Mouse (Mus musculus): ENCODE data around the gene Mkks.
"Not testable (repeated sequence)": the region's sequence is repeated elsewhere in the genome, so short reads cannot be mapped to it uniquely, and the experiment has no call there.

The Mkks gene

GRCm38 (mm10) chr2:136891068-136891950 is at the start of gene Mkks, which contains the start of the genes Slx4ip and AL731706.1:
Gene Mkks (minus strand): TSS chr2:136891389.
Gene Slx4ip (plus strand): TSS chr2:136891218.
Gene AL731706.1 (minus strand): TSS chr2:136891389.
- DNase-seq (ENCODE audit: low spot score), result peak; percentile 99

DNA sequence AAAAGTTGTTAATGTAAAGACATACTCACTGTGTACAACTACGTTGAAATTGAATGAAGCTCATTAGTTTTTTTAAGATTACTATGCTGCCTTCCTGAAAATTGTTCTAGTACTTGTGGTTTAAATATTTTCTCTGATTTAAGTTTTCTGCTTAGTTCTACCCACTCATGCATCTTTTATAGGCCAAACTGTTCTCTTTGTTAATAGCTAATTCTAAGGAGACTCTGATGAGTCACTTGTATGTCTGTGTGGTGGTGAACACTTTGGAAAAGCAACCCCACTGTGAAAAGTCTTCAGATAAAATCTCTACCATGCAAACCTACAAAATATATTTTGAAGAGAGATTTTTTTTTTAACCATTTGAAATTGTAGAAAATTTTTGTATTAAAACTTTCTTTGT is 47.1 kb upstream of the Mkks start:
- DNase-seq (ENCODE audit: low spot score), result no peak

DNA sequence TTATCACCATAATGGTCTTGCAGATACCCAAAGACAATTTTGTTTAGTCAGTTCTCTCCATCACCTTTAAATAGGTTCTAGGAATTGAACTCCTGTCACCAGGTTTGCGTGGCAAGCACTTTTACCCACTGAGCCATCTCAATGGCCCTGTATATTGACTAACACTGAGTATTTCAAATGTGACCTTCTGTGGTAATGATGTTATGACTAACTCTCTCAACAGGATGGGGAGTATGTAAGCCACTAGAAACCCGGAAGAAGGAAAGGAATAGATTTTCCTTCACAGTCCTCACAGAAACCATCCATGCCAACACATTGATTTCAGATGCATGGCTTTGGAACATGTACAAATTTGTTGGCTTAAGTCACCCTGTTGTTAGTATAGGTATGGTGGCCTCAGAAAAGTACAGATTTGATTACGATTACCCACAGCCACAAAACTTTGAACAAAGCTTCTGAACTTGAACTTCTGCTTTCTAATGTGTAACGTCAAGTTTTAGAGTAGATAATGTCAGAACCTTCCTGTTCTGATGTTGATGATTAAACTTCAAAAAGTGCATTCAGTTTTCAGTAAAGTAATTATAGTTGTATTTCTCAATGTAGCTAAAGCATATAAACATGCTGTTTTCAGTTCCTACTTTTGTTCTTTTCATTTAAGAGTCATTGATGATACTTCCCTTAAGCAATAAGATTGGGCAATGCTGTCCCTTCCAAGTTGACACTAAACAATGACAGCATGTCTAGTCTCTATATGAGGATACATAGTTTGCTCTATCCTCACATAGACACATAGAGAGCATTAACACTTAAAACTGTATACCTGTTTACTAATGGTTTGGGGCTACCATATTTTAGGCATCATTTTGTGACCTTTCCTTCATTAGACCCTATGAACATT is 45.5 kb upstream of the Mkks start:
- no peak for DNase-seq (ENCODE audit: low spot score)

- DNase-seq (ENCODE audit: low spot score), result peak; percentile 34
Observed at GRCm38 (mm10) chr2:136921003-136921408, 29.8 kb upstream of the Mkks start.

- peak; percentile 5 for DNase-seq (ENCODE audit: low spot score)
Observed at GRCm38 (mm10) chr2:136920257-136920993, 29.2 kb upstream of the Mkks start.

DNA sequence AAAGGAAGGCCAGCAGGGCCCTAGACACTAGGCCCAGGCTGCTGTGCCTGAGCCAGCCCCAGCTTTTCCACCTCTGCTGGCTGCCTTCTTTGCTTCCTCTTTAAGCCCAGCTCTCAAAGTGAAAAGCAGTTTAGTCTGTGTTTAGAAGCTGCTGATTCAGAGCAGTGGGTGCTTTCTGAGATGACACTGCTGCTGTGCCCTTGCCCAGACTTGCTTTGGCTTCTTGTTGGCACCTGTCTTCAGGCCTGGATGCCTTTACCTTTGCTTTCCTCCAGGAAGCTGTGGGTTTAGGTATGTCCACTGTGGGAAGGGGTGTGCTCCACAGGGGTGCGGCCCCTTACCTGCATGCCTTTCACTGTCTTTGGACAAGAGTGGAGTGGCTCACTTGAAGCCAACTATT is 28.2 kb upstream of the Mkks start:
- DNase-seq (ENCODE audit: low spot score), result peak; percentile 88

DNA sequence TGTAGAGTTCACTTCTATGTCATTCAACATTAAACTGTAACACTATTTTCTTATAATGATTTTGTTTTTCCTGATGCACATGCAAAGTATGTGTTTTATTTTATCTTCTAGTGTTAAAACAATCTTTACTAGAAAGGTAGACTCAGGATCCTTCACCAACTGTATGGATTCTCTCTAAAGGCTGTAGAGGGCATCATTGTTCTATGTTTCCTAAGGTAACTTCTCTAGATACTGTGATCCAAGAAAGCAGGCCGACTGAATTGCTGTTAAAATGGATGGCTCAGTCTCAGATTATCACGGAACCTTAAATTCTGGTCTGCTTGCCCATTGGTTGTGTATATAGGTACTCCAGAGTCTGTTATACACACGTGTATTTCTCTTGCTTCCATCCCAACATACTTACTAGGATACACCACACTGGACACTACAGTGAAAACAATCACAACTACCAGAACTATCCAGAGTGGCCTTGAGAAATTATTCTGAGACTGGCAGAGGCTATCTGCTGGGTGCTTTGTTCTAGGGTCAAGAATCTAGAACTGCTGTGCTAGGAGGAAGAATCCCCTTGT is 23.2 kb upstream of the Mkks start:
- DNase-seq (ENCODE audit: low spot score), result no peak

DNA sequence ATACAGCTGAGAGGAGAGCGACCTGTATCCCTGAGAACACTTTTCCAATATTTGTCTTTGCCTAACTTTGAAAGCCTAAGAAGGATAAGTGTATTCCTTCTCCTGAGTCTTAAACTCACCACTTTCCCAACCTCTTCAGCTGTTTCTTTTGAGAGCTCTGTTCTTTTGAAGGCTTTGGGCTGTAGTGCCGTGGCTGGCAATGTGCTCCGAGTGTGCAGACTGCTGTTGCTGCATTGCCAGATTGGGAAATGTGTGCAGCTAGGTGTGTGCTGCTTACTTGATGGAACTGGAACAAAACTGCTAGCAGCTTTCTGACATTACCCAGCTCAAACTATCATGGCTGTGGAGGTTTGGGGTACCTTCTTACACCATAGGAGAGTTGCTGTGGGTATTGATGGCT is 21.8 kb upstream of the Mkks start:
- DNase-seq (ENCODE audit: low spot score), result no peak

DNA sequence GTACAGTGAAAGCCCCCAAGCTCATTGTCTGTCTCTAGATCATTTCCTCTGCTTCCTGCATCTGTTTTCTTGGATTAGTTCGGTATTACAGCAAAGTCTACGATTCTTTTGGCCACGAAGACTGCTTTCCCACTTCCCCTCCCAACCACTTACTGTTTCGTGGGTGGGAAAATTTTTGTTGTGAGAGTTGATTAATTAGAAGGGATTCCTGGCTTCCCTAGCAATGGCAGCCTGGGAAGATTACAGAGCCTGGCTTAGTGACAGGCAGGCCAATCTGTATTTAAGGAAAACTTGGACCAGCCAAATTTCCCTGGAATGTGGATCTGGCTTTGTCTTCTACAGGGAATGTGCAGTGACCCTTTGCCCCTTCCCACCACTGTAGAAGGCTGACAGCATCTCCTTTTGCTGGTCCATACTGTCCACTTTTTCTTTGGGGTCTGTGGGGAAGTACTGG is 20.8 kb upstream of the Mkks start:
- DNase-seq (ENCODE audit: low spot score), result no peak

- DNase-seq (ENCODE audit: low spot score), result no peak
Observed at GRCm38 (mm10) chr2:136909298-136909697, 18.1 kb upstream of the Mkks start.

DNA sequence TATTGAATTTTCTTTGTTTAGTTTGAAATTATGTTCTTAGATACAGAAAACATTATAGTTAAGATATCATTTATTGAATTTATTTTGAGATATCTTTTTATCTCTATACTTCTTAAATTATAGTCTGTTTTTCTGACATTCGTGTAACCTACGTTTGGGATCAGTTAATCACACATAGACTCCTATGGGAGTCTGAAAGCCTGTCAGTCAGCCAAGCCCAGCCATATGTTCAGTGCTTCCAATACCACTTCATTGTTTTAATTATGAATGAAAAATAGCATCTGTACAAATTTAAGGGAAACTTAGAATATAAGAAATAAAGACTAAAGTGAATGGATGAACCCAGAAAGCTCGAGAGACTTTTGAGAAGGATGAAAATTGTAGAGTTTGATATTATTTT is 17.4 kb upstream of the Mkks start:
- DNase-seq (ENCODE audit: low spot score), result no peak

- DNase-seq (ENCODE audit: low spot score), result no peak
Observed at GRCm38 (mm10) chr2:136896131-136896530, 4.9 kb upstream of the Mkks start.

DNA sequence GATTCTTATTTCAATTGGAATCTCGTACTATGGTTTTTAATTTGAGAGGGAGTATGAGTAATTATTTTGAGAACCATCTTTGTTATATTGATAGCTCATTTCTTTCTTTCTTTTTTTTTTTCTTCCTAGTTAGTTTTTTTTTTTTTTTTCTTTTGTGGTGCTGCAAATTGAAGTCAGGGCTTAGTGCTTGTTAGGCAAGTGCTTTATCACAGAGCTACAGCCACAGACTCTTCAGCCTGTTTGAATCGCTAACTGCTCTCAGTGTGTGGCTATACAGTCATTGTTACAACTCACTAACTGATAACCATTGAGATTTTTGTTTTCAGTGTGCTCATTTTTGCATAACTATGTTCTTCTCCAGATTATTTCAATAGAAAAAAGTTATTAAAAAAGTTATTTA is 3.3 kb upstream of the Mkks start:
- no peak for DNase-seq (ENCODE audit: low spot score)

DNA sequence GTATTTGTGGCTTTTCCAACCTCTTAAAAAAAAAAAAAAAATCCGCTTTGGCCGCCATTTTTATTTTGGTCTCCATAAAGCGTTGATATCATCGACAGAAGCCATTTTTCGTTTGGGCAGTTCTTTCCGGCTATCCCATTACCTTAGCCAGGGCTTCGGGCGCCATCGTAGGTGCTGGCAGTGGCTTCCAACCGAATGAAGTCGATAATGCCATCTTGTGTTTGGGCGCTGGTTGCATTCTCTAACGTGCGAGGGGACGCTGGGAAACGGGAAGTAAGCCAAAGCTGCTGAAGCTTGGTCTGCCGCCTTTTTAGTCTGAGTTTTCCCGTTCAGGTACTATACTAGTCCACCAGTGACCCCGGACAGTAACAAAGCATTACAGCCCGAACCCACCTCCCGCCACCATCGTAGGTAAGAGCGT is 772 bp upstream of the Mkks start:
- DNase-seq (ENCODE audit: low spot score), result peak; percentile 94

DNA sequence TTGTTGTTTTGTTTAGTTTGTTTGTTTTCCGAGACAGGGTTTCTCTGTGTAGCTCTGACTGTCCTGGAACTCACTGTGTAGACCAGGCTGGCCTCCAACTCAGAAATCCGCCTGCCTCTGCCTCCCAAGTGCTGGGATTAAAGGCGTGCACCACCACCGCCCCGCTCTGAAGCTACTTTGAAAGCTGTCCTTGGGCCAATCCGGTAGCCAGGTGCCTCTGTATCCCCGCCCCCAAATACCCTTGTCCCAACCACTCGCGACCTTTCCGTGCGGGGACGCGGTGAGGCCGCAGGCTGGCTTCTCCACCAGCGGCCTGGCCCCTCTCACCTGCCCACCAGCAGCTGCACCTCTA is 497 bp downstream of the Mkks start:
- DNase-seq (ENCODE audit: low spot score), result not testable (repeated sequence)

DNA sequence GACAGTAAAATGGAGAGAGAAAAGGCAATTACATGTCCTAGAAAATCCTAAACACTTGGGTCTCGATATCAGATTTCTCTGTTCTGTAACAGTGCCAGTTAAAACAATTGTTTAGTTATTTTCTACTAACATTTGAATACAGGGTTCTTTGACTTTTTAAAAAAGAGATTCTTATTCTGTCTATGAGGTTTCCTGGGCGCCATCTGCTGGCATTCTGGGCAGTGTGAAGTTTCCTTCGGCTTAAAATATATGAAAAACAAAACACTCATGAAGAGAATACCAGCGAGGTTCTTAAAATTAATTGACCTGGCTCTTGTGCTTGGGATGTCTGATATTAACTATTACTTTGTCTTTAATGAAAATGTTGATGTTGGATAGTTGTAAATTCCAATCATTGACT is 4.3 kb downstream of the Mkks start:
- DNase-seq (ENCODE audit: low spot score), result peak; percentile 14

DNA sequence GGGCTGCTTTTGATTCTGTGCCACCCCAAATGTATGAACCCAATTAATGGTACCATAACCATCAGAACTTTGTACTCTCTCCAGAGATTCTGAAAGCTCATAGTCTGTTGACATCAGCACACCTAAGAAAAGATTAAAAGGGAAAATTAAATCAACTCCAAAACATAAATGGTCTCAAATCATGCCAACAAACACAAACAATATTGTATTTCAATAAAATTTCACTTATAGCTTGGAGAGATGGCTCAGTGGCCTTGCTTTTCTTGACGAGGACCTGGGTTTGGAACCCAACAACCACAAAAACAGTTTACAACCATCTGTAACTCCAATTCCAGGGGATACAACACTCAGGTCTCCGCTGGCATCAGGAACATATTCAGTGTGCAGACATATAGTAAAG is 5.6 kb downstream of the Mkks start, which contains the start of gene AL731706.2:
AL731706.2 (minus strand) TSS at position 101 of the 400 bp plus-strand sequence.
- no peak for DNase-seq (ENCODE audit: low spot score)

GRCm38 (mm10) chr2:136854543-136855388 is 36.4 kb downstream of the Mkks start:
- no peak for DNase-seq (ENCODE audit: low spot score)

GRCm38 (mm10) chr2:136850366-136850765 is 40.8 kb downstream of the Mkks start:
- DNase-seq (ENCODE audit: low spot score), result no peak

DNA sequence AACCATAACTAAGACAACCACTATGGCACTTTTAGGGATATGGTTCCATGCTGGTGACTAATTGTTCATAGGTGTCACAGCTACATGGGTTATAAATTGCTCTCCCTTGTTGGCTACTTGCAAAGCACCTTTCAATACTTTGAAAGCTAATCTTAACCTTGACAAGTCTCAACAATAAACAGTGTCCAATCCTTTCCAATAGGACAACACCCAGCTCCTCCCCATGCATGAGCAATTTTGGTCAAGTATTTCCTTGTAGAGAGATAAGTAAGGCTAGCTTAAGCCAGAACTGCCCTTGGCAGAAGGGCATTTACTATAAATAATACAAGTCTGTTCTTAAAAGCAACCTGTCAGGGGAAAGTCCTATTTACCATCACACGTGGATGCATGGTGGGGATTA is 53.2 kb downstream of the Mkks start:
- no peak for DNase-seq (ENCODE audit: low spot score)

DNA sequence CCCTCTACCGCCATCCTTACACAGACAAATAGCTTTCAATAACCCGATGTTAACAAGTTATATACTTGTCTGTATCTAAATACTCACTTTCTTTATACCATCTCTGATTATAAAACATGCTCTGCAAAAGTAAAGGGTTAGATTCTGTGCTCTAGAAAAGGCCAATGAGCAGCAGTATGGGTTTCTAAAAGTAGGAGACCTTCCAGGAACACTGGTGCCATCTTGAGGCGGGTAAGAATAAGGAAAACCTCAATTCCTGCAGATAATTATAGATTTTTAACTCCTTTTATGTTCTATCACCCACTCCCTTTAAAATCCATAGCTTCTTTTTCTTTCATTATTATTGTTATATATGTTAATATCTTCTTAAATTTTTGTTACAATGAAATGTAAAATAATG is 55.3 kb downstream of the Mkks start:
- DNase-seq (ENCODE audit: low spot score), result no peak
